Mouse (Mus musculus) lung, embryonic 16.5 days (tissue): ENCODE measurements around the gene Mboat7. TPM values are rescaled to one million over a fixed set of nuclear protein-coding genes. Genes with fewer than 3 reads are reported as not detected.

Experiments
- ATAC-seq: fragments of 200-750 bp; cut with Nextera tagmentation; 2 replicates; pipeline ENCODE4 v1.8.0; 2017; ENCODE audit warnings: low read depth, mild to moderate bottlenecking, moderate library complexity
- H3K27ac ChIP-seq: fragments of 300-500 bp; sonication (generic); 2 replicates; pipeline ENCODE4 v1.5.1; 2014; ENCODE audit warnings: mild to moderate bottlenecking, control low read depth, low read length
- H3K27me3 ChIP-seq: fragments of 300-500 bp; sonication (generic); 2 replicates; pipeline ENCODE4 v1.6.1; 2014; ENCODE audit warnings: low read depth, low read length, mixed read lengths; ENCODE audit not compliant: control insufficient read depth, insufficient read depth
- H3K36me3 ChIP-seq: fragments of 300-500 bp; sonication (generic); 2 replicates; pipeline ENCODE4 v1.6.1; 2014; ENCODE audit warnings: low read length; ENCODE audit not compliant: control insufficient read depth, insufficient read depth
- H3K4me1 ChIP-seq: fragments of 300-500 bp; sonication (generic); replicated peaks from 2 replicates; pipeline ENCODE4 v1.6.1; 2014; ENCODE audit warnings: low read length, mixed read lengths; ENCODE audit not compliant: control insufficient read depth, insufficient read depth
- H3K4me2 ChIP-seq: fragments of 300-500 bp; sonication (generic); 2 replicates; pipeline ENCODE4 v1.6.1; 2014; ENCODE audit warnings: low read depth, low read length, control low read depth
- H3K4me3 ChIP-seq: fragments of 300-500 bp; sonication (generic); 2 replicates; pipeline ENCODE4 v1.5.1; 2014; ENCODE audit warnings: mild to moderate bottlenecking, low read length, control low read depth
- H3K9ac ChIP-seq: fragments of 300-500 bp; sonication (generic); 2 replicates; pipeline ENCODE4 v1.6.1; 2014; ENCODE audit warnings: low read length, control low read depth
- H3K9me3 ChIP-seq: fragments of 300-500 bp; sonication (generic); 2 replicates; pipeline ENCODE4 v1.6.1; 2016; ENCODE audit warnings: low read length; ENCODE audit not compliant: control insufficient read depth
- WGBS: fragments of 180-500 bp; shearing (Covaris S2); extraction: QIAGEN DNeasy Blood & Tissue Kit; methylation state at CpG from one replicate; pipeline ENCODE4 v1.1.7; 2014; 5-methylcytosine and 5-hydroxymethylcytosine counted together
- polyA plus RNA-seq: library from polyadenylated mRNA; unstranded; fragments of >200 nt; fragmentation: Nextera tagmentation; extraction: Ambion mirVana; gene quantifications from 2 replicates; pipeline ENCODE4 v1.2.1, GENCODE M21; 2015

The Mboat7 gene
- polyA plus RNA-seq, 1 experiment from 2014 or later = 51.3 TPM

- no peaks in the 10 kb centered on the region for H3K27me3 ChIP-seq
- WGBS = 69% methylated on average over 10 of the region's 10 CpGs
- peak; percentile 69 for ATAC-seq
- H3K4me1 ChIP-seq = no peaks in the 10 kb centered on the region
- no peak overlapping the region for H3K4me3 ChIP-seq
- no peak overlapping the region for H3K4me2 ChIP-seq
- peaks cover 15% of the 10 kb centered on the region for H3K36me3 ChIP-seq
- no peak overlapping the region for H3K27ac ChIP-seq
- H3K9ac ChIP-seq = no peak overlapping the region
- no peaks in the 10 kb centered on the region for H3K9me3 ChIP-seq
Measured at GRCm38 (mm10) chr7:3683908-3684550, 9.3 kb downstream of the Mboat7 start.

GRCm38 (mm10) chr7:3677342-3677741 is 16.0 kb downstream of the Mboat7 start, which contains the start of gene Tmc4:
Gene Tmc4, minus strand, starts transcription at chr7:3677553.
- peak; percentile 83 for ATAC-seq
- Histone ChIP-seq H3K27me3 (no peaks in the 10 kb centered on the region), H3K9me3 (no peaks in the 10 kb centered on the region), H3K36me3 (0 out of 2 replicates have a peak, but pooled peaks cover 3% of the 10 kb centered on the region), H3K4me1 (no peaks in the 10 kb centered on the region), H3K4me2 (peak within 1 kb of the TSS; percentile 41), H3K4me3 (peak within 1 kb of the TSS; percentile 44), H3K27ac (peak within 1 kb of the TSS; percentile 17; the same call in 1 of the 2 replicates), H3K9ac (peak within 1 kb of the TSS; percentile 63)
- WGBS = 42% methylated on average over 9 of the region's 9 CpGs

- 76% methylated on average over 12 of the region's 12 CpGs for WGBS
- Histone ChIP-seq H3K36me3 (0 out of 2 replicates have a peak, but pooled peaks cover 3% of the 10 kb centered on the region), H3K4me3 (peak overlapping the region; percentile 44), H3K27ac (peak overlapping the region; percentile 17; the same call in 1 of the 2 replicates), H3K9me3 (no peaks in the 10 kb centered on the region), H3K9ac (peak overlapping the region; percentile 63), H3K4me2 (peak overlapping the region; percentile 41), H3K4me1 (no peaks in the 10 kb centered on the region), H3K27me3 (no peaks in the 10 kb centered on the region)
- ATAC-seq = no peak
Measured at GRCm38 (mm10) chr7:3676371-3676770, 17.0 kb downstream of the Mboat7 start.

GRCm38 (mm10) chr7:3675228-3675548 is 18.1 kb downstream of the Mboat7 start:
- no peak overlapping the region for H3K4me3 ChIP-seq
- no peak for ATAC-seq
- 72% methylated on average over 3 of the region's 3 CpGs for WGBS
- H3K4me2 ChIP-seq = no peak overlapping the region
- H3K4me1 ChIP-seq = no peaks in the 10 kb centered on the region
- H3K27ac ChIP-seq = no peak overlapping the region
- H3K9me3 ChIP-seq = no peaks in the 10 kb centered on the region
- H3K9ac ChIP-seq = no peak overlapping the region
- 0 out of 2 replicates have a peak, but pooled peaks cover 1% of the 10 kb centered on the region for H3K36me3 ChIP-seq
- H3K27me3 ChIP-seq = no peaks in the 10 kb centered on the region

GRCm38 (mm10) chr7:3674507-3675227 is 18.7 kb downstream of the Mboat7 start:
- no peaks in the 10 kb centered on the region for H3K4me1 ChIP-seq
- no peak overlapping the region for H3K27ac ChIP-seq
- H3K4me3 ChIP-seq = no peak overlapping the region
- H3K4me2 ChIP-seq = no peak overlapping the region
- WGBS = 68% methylated on average over 10 of the region's 10 CpGs
- peak; percentile 82 for ATAC-seq
- H3K9ac ChIP-seq = no peak overlapping the region
- H3K27me3 ChIP-seq = no peaks in the 10 kb centered on the region
- no peaks in the 10 kb centered on the region for H3K36me3 ChIP-seq
- no peaks in the 10 kb centered on the region for H3K9me3 ChIP-seq

- Histone ChIP-seq H3K27ac (no peak overlapping the region), H3K9me3 (no peaks in the 10 kb centered on the region), H3K4me1 (peaks cover 10% of the 10 kb centered on the region), H3K9ac (peak overlapping the region; percentile 49; the same call in 1 of the 2 replicates), H3K36me3 (peaks cover 5% of the 10 kb centered on the region; the same call in 1 of the 2 replicates), H3K4me3 (peak overlapping the region; percentile 24; the same call in 1 of the 2 replicates), H3K4me2 (peak overlapping the region; percentile 38), H3K27me3 (no peaks in the 10 kb centered on the region)
- no peak for ATAC-seq
- 15% methylated on average over 14 of the region's 14 CpGs for WGBS
Measured at GRCm38 (mm10) chr7:3666921-3667391, 26.4 kb downstream of the Mboat7 start.

- H3K27ac ChIP-seq = peak within 1 kb of the TSS; percentile 91
- peak within 1 kb of the TSS; percentile 66 for H3K4me3 ChIP-seq
- peaks cover 13% of the 10 kb centered on the region for H3K36me3 ChIP-seq
- H3K9me3 ChIP-seq = no peaks in the 10 kb centered on the region
- H3K9ac ChIP-seq = peak within 1 kb of the TSS; percentile 78
- H3K4me2 ChIP-seq = peak within 1 kb of the TSS; percentile 65
- 2% methylated on average over 45 of the region's 45 CpGs for WGBS
- H3K27me3 ChIP-seq = no peaks in the 10 kb centered on the region
- peaks cover 10% of the 10 kb centered on the region for H3K4me1 ChIP-seq
- peak; percentile 98 for ATAC-seq
Measured at GRCm38 (mm10) chr7:3665215-3666114, 27.9 kb downstream of the Mboat7 start, which contains the start of gene Leng1. Gene Leng1, minus strand, starts transcription at chr7:3665840.

- Histone ChIP-seq H3K9me3 (no peaks in the 10 kb centered on the region), H3K4me1 (peaks cover 10% of the 10 kb centered on the region), H3K4me2 (peak overlapping the region; percentile 50), H3K27me3 (no peaks in the 10 kb centered on the region), H3K4me3 (peak overlapping the region; percentile 66), H3K27ac (peak overlapping the region; percentile 76), H3K36me3 (peaks cover 21% of the 10 kb centered on the region), H3K9ac (peak overlapping the region; percentile 78)
- ATAC-seq = peak; percentile 50
- WGBS = 19% methylated on average over 15 of the region's 15 CpGs
Measured at GRCm38 (mm10) chr7:3664524-3665214, 28.7 kb downstream of the Mboat7 start.
